In the genomic region with DNA sequence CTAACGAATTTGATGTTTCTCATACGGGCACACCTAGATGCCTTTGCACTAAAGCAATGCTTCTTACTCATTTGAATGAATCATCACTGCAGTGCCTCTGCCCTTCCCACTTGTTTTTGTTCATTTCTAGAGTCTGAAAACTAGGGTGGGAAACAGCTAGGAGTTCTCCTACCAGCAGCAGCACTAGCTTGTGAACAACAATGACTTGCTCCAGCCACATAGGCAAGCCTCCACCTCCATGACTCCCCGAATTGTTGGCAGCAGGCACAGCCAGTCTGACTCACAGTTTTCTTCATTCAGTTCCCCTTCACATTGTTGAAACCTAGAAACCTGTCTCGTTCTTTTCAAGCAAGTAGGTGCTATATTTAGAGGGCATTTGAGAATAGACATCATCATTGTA, we compare ENCODE assay signal across 23 mouse cellular contexts. TPM values are rescaled to one million over a fixed set of nuclear protein-coding genes. Genes with fewer than 3 reads are reported as not detected.
DNase-seq lines count a peak whose midpoint lies in the region; ATAC-seq and TF ChIP-seq lines count a peak whose summit lies in the region.
"Had no signal": no experiment of that assay in that cellular context is flagged by ENCODE, and none has a peak within 500 bp of the region (broad histone marks: within the 10 kb centered on the region; RNA-seq: fewer than 3 reads in every experiment).

No protein-coding gene starts in this region.

- H3K4me1 ChIP-seq in heart, embryonic 15.5 days (replicated peaks): no peaks in the 10 kb centered on the region
- H3K4me1 ChIP-seq in midbrain, postnatal 0 days (ENCODE audit: insufficient read depth, low read length): no peaks in the 10 kb centered on the region
- H3K4me1 ChIP-seq: embryonic facial prominence, embryonic 15.5 days; forebrain, embryonic 15.5 days; hindbrain, embryonic 15.5 days; liver, embryonic 13.5 days; neural tube, embryonic 12.5 days had no signal

- H3K4me2 ChIP-seq in heart, embryonic 15.5 days: no peak overlapping the region
- no peak overlapping the region for H3K4me2 ChIP-seq in midbrain, postnatal 0 days (ENCODE audit: low read depth, low read length, poor library complexity, severe bottlenecking)
- H3K4me2 ChIP-seq: embryonic facial prominence, embryonic 15.5 days; forebrain, embryonic 15.5 days; hindbrain, embryonic 15.5 days; limb, embryonic 13.5 days; liver, embryonic 13.5 days; lung, embryonic 14.5 days; neural tube, embryonic 12.5 days had no signal

- TF ChIP-seq CTCF in midbrain, postnatal 0 days (IDR thresholded peaks at IDR 0.05): no peak

- no peaks in the 10 kb centered on the region for H3K36me3 ChIP-seq in heart, embryonic 15.5 days
- H3K36me3 ChIP-seq in midbrain, postnatal 0 days (ENCODE audit: insufficient read depth, low read length): no peaks in the 10 kb centered on the region
- H3K36me3 ChIP-seq: embryonic facial prominence, embryonic 15.5 days; forebrain, embryonic 15.5 days; hindbrain, embryonic 15.5 days; limb, embryonic 13.5 days; liver, embryonic 13.5 days; neural tube, embryonic 12.5 days had no signal

- H3K9me3 ChIP-seq in heart, embryonic 15.5 days (replicated peaks): 0 out of 2 replicates have a peak, but pooled peaks cover 9% of the 10 kb centered on the region
- no peaks in the 10 kb centered on the region for H3K9me3 ChIP-seq in midbrain, postnatal 0 days (ENCODE audit: low read length)
- H3K9me3 ChIP-seq: embryonic facial prominence, embryonic 15.5 days; forebrain, embryonic 15.5 days; hindbrain, embryonic 15.5 days had no signal

- 77% methylated on average over 4 of the region's 4 CpGs for WGBS in heart, embryonic 15.5 days
- WGBS in midbrain, postnatal 0 days: 93% methylated on average over 4 of the region's 4 CpGs

- DNase-seq in heart, postnatal 25 days (ENCODE audit: low spot score): no peak
- peak; percentile 74 to 75 for DNase-seq in right cerebral cortex, adult 2 months (ENCODE audit: low spot score in 2 of 2)
- no peak for DNase-seq in right cerebral cortex, postnatal 4 days
- DNase-seq in fibroblast of lung, adult 2 months (ENCODE audit: low read depth): peak; percentile 54
- peak; percentile 64 to 73 for DNase-seq in right cerebral cortex, postnatal 36 days (ENCODE audit: low spot score in 2 of 2)
- DNase-seq in midbrain, postnatal 0 days (ENCODE audit: low spot score): no peak
- DNase-seq: adrenal gland, postnatal 14 days; cerebellum, adult 8-10 months; kidney, adult 2 months; liver, embryonic 13.5 days; lung, embryonic 14.5 days; midbrain, embryonic 14.5 days; spleen, adult 18-20 months had no signal

- H3K27me3 ChIP-seq in heart, embryonic 15.5 days: no peaks in the 10 kb centered on the region
- no peaks in the 10 kb centered on the region for H3K27me3 ChIP-seq in midbrain, postnatal 0 days (ENCODE audit: insufficient read depth, low read length)
- H3K27me3 ChIP-seq: embryonic facial prominence, embryonic 15.5 days; forebrain, embryonic 15.5 days; hindbrain, embryonic 15.5 days; limb, embryonic 13.5 days; liver, embryonic 13.5 days; neural tube, embryonic 12.5 days had no signal

- no peak; the same call in 1 of the 2 replicates for ATAC-seq in heart, embryonic 15.5 days (replicated peaks; ENCODE audit: insufficient number of reproducible peaks, insufficient read depth, low FRiP score, low read depth)
- ATAC-seq in midbrain, postnatal 0 days (ENCODE audit: low FRiP score): no peak
- ATAC-seq: forebrain, embryonic 15.5 days had no signal

- H3K27ac ChIP-seq in heart, embryonic 15.5 days: peak overlapping the region; percentile 21
- H3K27ac ChIP-seq in midbrain, postnatal 0 days (ENCODE audit: low read depth, low read length): no peak overlapping the region
- H3K27ac ChIP-seq: embryonic facial prominence, embryonic 15.5 days; forebrain, embryonic 15.5 days; heart, embryonic 10.5 days; hindbrain, embryonic 15.5 days; kidney, postnatal 0 days; limb, embryonic 13.5 days; liver, embryonic 13.5 days; neural tube, embryonic 12.5 days had no signal

- intact Hi-C loops in heart, postnatal 25 days (cut with DNase I): no loop called here

- H3K9ac ChIP-seq in heart, embryonic 15.5 days: no peak overlapping the region
- no peak overlapping the region for H3K9ac ChIP-seq in midbrain, postnatal 0 days (replicated peaks; ENCODE audit: low read length, poor library complexity, severe bottlenecking)
- H3K9ac ChIP-seq: embryonic facial prominence, embryonic 15.5 days; forebrain, embryonic 15.5 days; hindbrain, embryonic 15.5 days; limb, embryonic 13.5 days; liver, embryonic 13.5 days; lung, embryonic 14.5 days; neural tube, embryonic 12.5 days had no signal

- no peak overlapping the region for H3K4me3 ChIP-seq in heart, embryonic 15.5 days
- no peak overlapping the region for H3K4me3 ChIP-seq in midbrain, postnatal 0 days (ENCODE audit: low read depth, low read length)
- H3K4me3 ChIP-seq: embryonic facial prominence, embryonic 15.5 days; forebrain, embryonic 15.5 days; heart, embryonic 10.5 days; hindbrain, embryonic 15.5 days; limb, embryonic 13.5 days; liver, embryonic 13.5 days; neural tube, embryonic 12.5 days had no signal

RNA-seq across cellular contexts. Expression of gene Arg1, which starts 57.5 kb away (rescaled TPM):
- polyA plus RNA-seq in heart, embryonic 15.5 days (2015; fragmentation: Nextera tagmentation; extraction: Ambion mirVana): 0.30 and 1.6 TPM in 2 replicates
- total RNA-seq in heart, postnatal 25 days (2021): under 1 TPM in 1 of 2 experiments, not detected in 1; 0.17 TPM
- 0.28 and 0.71 TPM in 2 replicates for total RNA-seq in midbrain, postnatal 0 days (2014; rRNA removed)
- 0.68 and 0.99 TPM in 2 replicates for polyA plus RNA-seq in midbrain, postnatal 0 days (2015; fragmentation: Nextera tagmentation; extraction: Ambion mirVana)
- total RNA-seq: hematopoietic stem cell, adult 5-6 weeks; layer of hippocampus, adult 18-20 months had no signal

Comparison
In these comparisons a context has a peak if more than half of its experiments do, and no peak if none do; other contexts are left out.
1. DNase-seq: peak in right cerebral cortex, adult 2 months (2 of 2), fibroblast of lung, adult 2 months (single experiment) and right cerebral cortex, postnatal 36 days (2 of 2); none in heart, postnatal 25 days (single experiment), right cerebral cortex, postnatal 4 days (single experiment) and midbrain, postnatal 0 days (single experiment).